Mouse (Mus musculus): ENCODE measurements at regions not wholly inside any gene's neighbourhood (a gene's known extent, or its start where the extent isn't known, plus 50 kb on each side); places are given as distances from the start of the nearest gene placed in this dataset.

DNA sequence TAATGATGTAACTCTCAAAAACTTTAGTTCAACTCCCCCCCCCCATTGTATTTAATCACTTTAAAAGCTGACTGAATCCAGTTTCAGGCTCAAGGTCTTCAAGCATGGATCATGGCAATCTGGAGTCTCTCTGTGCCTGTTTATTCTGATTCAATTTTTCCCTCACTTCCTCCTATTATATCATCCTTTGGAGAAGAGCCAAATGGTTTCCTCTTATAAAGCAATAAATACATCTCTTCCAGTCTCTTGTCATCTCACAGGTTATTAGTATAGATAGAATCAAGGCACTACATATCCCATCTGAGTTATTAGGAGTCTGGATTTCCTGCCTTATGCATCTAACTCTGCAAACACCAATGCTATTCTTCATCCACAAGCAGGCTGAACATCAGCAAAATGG, 530.2 kb upstream of the Pdcd1 start:
- no peak for DNase-seq

DNA sequence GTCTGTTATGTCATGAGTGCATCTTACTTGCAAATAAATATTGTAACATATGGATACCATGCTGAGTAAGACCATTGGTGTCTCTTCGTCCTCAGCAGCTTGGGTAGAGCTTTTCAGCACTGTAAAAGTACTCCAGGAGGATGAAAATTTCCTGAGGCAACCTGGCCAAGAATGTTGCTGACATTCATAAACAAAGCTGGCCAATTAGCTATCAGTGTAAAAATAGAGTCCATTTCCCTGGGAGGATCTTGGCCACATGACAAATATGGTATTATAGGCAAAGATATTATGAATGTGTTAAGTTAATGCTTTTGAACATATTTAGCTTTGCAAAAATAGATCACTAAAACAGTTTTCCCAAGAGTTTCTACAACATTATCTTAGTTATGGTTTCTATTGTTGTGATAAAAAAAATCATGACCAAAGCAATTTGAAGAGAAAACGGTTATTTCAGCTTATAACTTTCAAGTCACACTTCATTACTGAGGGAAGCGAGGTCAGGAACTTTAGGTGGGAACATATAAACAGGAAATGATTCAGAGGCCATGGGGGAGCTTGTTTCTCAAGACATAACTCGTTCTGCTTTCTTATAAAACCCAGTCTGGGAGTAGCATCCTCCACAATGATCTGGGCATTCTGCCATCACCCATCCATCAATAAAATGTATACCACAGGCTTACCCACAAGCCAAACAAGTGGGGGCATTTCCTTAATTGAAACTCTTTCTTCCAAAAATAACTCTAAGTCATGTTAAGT, 529.5 kb upstream of the Pdcd1 start:
- no peak for DNase-seq

DNA sequence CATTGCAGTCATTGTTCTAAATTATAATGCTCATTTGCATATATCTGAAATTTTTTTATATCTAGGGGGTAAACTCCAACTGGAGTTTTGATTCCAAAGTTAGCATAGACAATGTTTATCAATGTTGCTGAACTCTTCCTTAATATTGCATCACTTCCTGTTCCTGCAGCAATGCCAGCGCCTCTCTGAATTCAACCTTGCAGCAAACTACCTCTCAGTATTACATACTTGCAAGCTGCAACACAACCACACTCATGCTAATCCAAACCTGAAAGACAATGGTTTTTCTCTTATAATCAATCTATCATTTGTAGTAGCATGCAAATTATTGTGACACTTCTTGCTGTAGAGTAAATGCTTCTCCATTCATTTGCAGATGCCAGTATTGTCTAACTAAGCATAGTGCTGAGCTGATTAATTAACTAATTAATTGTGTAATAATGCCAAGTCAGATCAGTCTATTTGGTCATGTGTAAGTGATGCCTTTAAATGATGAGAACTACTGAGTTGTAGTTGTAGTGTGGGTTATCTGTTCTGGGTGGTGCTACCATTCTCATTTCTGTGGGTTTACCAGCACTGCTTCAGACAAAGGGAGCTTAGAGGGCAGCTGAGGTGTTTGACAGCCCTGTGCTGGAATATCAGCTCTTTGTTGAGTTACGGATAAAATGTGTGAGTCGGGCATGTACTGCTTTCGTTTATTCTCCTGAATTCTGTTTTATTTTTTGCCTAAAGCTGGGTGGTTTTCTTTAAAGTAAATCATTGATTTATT, 480.6 kb upstream of the Pdcd1 start:
- DNase-seq: no peak

DNA sequence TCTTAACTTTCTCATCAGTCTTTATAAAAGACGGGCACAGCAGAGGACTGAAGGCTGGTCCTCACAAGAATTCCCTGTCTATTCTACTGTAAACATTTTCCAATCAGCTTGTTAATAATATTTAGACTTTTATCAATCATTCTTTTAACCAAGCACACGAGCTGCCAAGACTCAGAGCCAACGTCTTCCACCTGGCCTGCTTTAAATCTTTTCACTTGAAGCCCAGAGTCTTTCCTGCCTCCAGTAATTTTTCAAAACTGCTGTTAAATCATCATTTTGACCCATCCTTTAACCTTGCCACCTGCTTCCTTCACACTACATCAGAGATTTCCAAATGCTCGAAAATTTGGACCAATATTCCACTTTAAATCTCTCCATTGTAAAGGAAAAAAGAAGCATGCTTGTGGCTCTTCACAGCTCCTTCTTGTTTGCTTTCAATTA, 451.7 kb upstream of the Pdcd1 start:
- DNase-seq: no peak

DNA sequence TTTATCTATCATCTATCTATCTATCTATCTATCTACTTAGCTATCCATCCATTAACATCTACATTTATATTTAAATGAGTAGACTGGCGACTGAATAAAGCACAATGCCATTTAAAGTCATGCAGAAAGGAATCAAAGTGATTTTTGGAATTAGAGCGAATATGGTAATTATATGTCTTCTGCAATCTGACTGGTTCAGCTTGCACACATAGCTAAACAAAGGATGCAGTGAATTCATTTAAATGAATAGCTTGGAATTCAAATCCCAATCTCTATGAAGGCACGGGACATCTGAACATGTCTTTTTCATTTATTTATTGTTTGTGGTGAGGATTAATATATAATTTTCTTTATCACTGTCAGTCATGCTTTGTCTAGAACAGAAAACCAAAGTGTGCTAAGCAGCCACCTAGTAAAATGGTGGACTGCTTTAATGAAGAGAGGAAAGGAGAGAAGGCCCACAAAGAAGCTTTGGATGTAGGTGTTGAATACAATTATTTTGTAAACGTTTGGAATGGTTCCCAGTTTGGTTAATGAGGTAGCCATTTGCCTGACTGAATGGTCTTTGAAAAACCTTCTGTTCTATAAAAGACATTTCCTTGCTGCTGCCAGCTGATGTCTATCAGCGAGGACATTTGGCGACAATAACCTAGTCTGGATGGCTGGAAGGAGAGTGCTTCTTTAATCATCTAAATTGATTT, 451.2 kb upstream of the Pdcd1 start:
- no peak for DNase-seq

DNA sequence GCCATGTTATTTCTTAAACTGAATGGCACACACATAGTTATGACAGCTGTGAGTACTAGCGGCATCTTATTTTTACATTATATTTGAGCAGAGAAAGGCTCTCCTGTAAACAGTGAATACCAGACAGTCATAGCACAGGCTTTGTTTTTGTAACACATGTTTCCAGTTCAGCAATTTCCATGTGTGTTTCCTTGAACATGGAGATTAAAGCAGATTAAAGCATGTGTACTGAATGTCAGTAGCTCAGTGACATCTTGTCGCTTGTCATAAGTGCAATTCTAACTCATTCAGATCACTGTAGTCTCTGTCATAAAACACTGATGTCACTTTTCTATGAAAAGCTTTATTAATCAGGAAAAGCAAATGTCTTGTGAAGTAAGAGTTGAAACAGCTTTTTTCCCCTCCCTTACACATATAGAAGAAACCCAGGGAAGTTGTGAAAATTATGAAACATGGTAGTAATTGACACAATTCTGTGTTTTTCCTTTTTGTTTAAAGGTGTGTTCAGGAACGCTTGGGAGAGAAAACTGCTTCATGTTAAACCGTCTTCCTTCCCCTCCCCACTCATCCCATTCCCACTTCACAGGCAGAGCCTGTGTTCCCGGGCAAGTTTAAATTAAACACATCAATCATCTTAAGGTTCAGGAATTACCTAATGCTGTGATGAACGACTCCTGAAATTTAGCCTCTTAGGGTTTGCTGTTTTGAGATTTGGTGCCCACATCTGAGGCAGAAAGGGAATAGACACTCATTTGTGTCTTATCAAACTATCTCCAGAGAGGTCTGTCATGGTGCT, 449.9 kb upstream of the Pdcd1 start:
- no peak for DNase-seq

DNA sequence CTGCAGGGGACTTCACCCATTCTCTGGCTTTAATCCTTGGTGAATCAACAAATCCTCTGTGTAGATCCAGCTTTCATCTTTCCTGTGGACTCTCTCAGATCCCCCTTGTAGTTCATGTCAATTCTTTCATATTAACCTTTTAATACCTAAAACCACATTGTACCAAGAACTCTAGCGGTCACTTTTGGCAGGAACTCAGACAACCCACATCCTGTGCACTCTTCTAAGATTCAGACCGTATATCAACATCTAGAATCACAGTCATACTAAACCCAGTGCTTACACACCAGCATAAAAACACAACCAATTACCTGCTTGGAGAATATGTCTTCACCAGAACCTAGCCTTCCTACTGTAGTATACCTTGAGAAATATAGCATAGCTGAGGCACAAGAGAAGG, 444.6 kb upstream of the Pdcd1 start:
- DNase-seq: no peak

DNA sequence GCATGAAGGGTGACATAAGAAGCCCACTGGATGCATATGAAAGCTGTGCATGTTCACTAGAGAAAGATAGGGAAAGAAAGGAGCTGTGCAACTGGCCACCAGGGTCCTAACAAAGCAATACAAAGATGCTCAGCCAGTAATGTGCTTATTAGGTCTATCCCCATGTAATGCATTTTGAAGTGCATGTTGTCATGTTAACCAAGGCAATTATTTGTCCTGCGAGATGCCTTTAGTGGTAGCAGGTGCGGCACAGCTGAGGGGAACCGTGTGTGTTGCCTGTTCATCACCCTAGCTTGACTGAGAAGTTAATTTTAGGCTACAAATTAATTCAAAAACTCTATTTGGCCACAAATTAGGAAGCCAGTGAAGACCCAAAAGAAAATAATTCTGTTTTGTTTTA, 444.0 kb upstream of the Pdcd1 start:
- no peak for DNase-seq

DNA sequence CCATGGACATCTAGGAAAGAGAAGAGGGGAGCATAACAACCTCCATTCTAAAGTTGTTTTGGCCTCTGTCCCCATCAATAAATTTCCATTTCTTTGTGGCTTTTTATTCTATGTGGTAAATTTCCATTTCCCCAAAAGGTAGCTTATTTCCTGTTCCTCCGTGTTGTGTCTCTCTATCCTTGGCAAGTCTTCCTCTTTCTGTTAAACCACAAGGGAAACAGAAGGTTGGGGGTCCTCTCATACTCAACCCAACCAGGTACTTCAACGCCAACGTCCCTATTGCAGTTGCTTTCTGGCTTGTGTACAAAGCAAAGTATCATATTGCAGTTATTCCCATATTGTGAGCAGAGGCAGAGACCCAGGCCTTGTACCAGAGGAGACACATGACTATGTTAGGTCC, 434.7 kb upstream of the Pdcd1 start:
- DNase-seq: no peak

DNA sequence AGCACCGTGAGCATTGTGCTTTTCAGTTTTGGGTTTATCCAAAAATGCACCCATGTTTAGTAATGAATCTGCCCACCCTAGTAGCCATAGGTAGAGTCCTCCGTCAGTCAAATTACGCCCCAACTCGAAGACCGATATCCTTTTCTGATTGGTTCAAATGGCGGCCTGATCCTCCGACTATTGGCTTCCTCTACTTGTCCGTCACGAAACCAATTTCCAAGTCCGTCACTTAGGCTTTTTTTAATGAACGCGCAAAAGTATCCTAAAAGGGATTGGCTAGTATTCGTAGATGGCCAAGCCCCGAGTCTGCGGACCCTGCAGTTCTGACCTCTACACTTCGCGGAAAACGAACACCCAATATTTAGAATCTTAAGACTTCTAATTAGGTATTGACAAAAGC, 417.5 kb upstream of the Pdcd1 start:
- DNase-seq: peak; percentile 31

DNA sequence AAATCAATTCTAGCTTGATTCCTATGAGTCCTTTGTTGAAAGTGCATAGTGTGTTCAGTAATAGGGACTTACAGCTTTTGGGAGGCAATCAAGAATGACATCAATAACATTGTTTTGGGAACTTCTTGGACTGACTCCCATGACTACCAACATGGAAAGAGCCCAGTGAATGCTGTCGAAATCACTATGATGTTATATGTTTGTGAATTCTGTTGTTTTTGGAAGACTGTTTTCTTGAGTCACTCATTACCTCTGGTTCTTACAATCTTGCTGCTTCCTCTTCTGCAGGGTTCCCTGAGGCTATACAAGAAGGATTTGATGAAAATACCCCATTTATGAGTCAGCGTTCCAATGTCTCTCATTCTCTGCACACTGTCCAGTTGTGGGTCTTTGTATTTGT, 371.4 kb upstream of the Pdcd1 start:
- DNase-seq: no peak

DNA sequence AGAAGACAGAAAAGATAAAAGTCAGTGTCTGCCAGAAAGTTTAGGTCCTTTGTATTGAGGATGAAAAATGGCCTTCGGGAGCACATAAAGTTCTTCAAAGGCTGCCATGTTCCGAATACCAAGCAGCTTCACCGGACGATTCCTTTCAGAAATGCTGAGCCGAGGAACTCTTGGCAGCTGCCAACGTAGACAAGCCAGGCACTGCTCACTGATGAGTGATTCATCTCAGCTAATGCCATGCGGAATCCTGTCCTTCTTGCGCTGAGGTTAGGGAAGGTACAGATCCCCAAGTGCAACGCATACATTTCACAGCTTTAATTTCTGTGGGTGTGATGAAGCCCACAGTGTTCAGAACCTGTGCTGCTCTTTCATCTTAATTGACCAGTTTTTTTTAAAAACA, 360.7 kb upstream of the Pdcd1 start:
- no peak for DNase-seq

DNA sequence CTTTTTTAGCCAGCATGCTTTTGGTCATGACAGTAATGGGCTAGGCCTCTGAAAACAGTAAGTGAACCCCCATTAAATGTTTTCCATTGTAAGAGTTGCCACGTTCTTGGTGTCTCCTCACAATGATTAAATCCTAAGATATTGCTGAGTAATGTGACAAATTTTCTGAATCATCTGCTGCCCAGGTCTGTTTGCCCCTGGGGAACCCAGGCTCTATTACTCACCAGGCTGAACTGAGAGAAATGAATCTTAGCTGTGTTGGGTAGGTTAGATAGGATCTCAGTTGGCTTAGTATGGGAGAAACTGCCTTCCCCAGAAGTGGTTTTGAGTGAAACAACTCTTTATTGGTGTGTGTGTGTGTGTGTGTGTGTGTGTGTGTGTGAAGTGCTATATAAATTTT, 314.3 kb upstream of the Pdcd1 start:
- DNase-seq: no peak

DNA sequence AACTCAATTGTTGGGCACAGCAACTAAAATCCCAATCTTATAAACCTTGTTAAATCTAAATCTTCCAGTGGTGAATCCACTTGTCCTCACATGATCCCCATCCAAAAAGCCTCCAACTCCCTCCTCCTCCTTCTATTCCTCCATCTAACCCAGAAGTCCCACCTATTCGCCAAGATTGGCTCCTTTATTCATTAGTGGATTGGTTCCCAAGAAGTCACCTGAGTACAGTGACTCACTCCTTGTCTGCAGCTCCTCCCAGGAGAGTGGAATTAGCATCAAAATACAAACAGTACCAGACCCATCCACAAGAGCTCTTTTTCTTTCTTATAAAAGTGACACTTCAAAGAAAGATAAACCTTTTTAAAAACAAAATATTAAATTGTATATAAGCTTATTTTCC, 304.6 kb upstream of the Pdcd1 start:
- DNase-seq: no peak

DNA sequence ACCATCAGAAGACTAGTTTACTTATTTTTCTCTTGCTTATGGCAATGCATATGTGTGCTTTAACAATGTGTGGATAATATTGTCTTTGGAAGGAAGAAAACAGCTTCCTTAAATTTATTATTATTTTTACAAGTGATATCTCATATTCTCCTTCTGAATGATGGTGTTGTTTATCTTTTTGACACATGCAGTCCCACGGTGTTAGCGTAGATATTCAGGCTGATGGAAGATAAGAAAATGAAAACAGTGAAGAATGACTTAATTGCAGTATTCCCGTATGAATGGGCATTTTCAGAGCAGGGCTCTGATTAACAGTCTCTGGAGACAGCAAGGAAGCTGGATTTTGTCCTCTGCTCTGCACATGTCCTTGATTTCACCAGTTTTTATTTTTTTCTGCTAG, 303.5 kb upstream of the Pdcd1 start:
- DNase-seq: no peak

DNA sequence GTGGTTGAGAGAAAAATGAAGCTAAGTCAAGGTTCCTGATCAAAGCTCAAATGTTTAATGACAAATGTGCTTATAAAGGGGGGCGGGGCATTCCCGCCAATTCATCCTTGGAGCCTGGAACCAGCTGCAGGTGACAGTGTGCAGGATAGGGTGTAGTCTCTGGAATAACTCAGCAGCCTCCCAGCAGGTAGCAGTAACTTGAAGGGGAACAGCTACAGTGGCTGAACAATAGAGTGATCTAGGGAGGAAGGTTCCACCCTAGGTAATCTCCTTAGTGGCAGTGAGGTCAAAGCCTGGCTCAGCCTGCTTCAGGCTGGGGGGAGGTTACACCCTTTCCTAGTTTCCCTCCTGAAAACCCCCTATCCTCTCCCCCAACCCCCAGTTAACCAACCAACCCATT, 290.2 kb upstream of the Pdcd1 start:
- DNase-seq: no peak

DNA sequence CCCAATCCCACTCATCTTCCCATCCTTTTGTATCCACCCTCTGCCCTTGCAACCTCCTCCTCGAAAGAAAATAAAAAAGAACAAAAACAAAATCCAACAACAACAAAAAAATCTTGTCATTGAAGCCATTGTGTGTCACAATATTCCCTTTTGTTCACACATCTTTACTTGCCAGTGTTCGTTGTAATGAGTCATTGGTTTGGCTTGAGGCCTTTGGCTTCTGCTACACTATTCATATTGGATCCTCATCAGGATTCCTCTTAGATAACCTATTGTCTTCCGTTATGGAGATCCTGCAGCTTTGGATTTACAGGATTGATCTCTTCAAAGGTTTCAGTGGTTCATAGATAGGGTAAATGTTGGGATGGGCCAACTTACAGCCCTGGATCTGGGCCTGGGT, 288.9 kb upstream of the Pdcd1 start:
- peak; percentile 27 for DNase-seq

DNA sequence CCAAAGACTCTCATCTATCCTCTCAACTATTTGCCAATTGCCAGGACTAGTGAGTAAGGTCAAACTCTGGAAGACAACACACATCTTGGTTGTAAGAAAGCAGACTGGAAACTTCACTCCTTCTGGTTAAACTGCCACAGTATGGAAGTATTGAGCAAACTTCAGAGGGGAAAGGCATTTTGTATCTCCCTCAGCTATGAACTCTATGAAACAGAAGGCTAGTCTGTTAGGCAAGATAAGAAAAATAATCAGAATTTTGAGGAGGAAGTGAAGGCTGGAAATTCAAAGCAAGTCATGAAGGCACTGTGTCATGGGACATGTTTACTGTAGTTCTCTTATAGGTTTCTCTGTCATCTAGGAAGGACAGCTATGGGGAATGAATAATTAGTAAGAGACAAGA, 265.7 kb upstream of the Pdcd1 start:
- no peak for DNase-seq

DNA sequence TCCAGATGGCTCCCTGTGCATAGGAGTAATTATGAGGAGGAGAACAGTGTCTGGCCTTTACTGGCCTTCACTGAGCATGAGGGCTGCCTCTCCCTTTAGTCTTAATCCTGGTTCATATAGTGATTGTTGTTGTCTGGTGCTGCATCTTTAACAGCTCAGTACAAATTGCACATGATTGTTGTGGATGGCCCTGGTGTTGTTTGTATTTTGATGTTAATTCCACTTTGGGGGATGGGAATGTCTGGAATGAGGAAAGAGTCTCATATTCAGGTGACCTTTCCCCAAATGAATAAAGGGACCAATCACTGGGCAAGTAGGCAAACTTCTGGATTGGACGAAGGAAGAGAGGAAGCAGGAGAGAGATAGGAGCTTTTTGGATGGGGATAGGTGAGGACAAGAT, 246.0 kb upstream of the Pdcd1 start:
- no peak for DNase-seq

DNA sequence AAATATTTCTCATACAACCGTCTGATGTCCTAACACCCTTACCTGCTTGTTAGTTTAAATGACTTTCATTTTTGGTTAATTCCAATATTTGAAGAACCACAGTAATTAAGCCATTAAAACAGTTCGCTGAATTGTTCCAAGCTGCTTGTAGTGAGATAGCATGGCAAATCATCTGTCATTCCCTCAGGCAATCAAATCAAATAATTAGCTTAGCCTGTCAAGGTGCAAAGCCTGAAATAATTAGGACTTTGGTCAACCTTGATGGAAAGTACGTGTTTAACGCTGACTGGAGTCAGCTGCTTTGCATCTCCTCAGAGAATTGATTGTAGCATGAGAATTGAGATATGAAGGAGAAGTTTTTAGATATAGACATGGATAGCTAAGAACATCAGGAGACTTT, 220.2 kb upstream of the Pdcd1 start:
- DNase-seq: no peak

DNA sequence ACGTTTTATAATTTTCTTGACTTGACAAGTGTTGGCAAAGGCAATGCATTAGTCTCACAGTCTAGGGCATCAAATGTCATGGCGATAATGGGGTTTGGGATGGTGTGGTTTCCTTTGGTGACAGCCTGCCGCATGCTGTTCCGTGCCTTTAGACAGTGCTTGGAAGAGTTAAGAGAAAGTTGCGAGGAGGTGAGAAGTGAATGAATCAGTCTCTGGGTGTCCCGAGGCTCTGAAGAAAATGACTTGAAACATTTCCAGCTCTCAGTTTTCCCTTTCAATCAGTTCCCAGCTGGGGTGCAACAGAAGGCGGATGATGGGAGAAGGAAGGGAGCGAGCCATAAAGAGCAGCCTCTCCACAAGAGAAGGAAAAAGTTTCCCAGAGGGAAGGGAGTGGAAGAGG, 211.0 kb upstream of the Pdcd1 start:
- peak; percentile 5 for DNase-seq

DNA sequence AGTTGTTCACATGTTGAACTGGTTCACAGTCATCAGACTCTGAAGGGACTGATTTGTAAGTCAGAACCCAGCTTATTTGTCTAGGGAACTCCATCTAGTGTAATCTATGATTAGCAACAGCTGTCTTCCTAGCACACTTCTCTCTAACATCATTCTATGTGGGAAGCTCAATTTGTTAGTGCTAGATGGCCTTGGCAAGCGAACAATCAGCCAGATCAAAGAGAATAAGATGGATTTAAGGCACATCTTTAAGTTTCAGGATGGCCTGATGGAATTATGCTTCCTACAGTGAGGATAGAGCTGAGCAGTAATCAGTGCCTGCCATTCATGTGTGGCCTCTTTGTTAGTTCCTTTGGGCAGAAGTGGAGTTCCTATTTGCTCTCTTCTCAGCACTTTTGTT, 183.1 kb upstream of the Pdcd1 start:
- no peak for DNase-seq

DNA sequence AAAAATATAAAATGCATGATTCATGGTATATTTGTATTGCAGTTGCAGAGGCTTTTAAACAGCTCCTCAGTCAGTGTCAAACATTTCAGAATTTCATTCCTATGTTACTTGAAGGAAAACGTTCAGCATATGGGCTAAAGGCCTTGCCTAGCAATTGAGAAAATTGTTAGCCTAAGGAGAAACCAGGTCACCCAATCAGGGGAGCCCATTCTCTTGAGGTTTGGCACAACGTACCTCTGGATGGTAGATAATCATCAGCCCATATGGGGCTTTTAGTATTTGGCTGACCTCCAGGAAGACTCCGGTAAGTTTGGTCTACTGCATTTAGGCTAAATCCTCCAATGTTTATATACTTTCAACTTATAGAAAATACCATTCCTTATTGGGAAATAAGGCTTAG, 168.7 kb upstream of the Pdcd1 start:
- DNase-seq: no peak

All from layer of hippocampus, adult 9-11 months (tissue).